In genomic region chr6:71494341-71495020, GRCm38 (mm10) we compare ENCODE assay signal across 8 mouse cellular contexts. TPM values are rescaled to one million over a fixed set of nuclear protein-coding genes. Genes with fewer than 3 reads are reported as not detected.
DNase-seq lines count a peak whose midpoint lies in the region; ATAC-seq and TF ChIP-seq lines count a peak whose summit lies in the region.

No protein-coding gene starts in this region.

- H3K9me3 ChIP-seq in midbrain, postnatal 0 days (ENCODE audit: low read length) = no peaks in the 10 kb centered on the region
- no peaks in the 10 kb centered on the region for H3K9me3 ChIP-seq in stomach, embryonic 14.5 days (ENCODE audit: control insufficient read depth, low read depth, low read length)

- H3K79me3 ChIP-seq in C2C12 (ENCODE audit: low read depth) = peaks cover 3% of the 10 kb centered on the region

- H3K4me3 ChIP-seq in C2C12 (ENCODE audit: insufficient read depth, poor library complexity, severe bottlenecking) = peak overlapping the region; percentile 48
- peak overlapping the region; percentile 65 for H3K4me3 ChIP-seq in kidney, adult 2 months (ENCODE audit: insufficient read depth, low read depth, low read length)
- H3K4me3 ChIP-seq in midbrain, postnatal 0 days (ENCODE audit: low read depth, low read length) = peak overlapping the region; percentile 95
- peak overlapping the region; percentile 94 for H3K4me3 ChIP-seq in stomach, embryonic 14.5 days (ENCODE audit: low read depth, low read length)

- peaks cover 21% of the 10 kb centered on the region for H3K79me2 ChIP-seq in C2C12 (ENCODE audit: control insufficient read depth, insufficient read depth)

- peak overlapping the region; percentile 73 for H3K4me2 ChIP-seq in midbrain, postnatal 0 days (ENCODE audit: low read depth, low read length, poor library complexity, severe bottlenecking)
- H3K4me2 ChIP-seq in stomach, embryonic 14.5 days (replicated peaks; ENCODE audit: low read depth, low read length) = peak overlapping the region; percentile 81

- peak; percentile 81 for DNase-seq in adrenal gland, adult 2 months
- peak; percentile 66 for DNase-seq in embryo, embryonic 10.5 days (ENCODE audit: low spot score)
- peak; percentile 55 for DNase-seq in kidney, adult 2 months
- DNase-seq in liver = peak; percentile 60
- DNase-seq in midbrain, postnatal 0 days (ENCODE audit: low spot score) = peak; percentile 24

- H3K4me1 ChIP-seq in kidney, adult 2 months (ENCODE audit: control insufficient read depth, insufficient read depth, low read length) = peaks cover 5% of the 10 kb centered on the region; the same call in 1 of the 2 replicates
- peaks cover 6% of the 10 kb centered on the region; the same call in 1 of the 2 replicates for H3K4me1 ChIP-seq in midbrain, postnatal 0 days (ENCODE audit: insufficient read depth, low read length)
- H3K4me1 ChIP-seq in stomach, embryonic 14.5 days (ENCODE audit: control insufficient read depth, insufficient read depth, low read length) = peaks cover 11% of the 10 kb centered on the region

- ATAC-seq in granulocyte monocyte progenitor cell, adult 5-6 weeks (replicated peaks; ENCODE audit: poor library complexity, severe bottlenecking) = peak; percentile 36
- peak; percentile 38 for ATAC-seq in midbrain, postnatal 0 days (ENCODE audit: low FRiP score)
- no peak; the same call in 1 of the 2 replicates for ATAC-seq in stomach, embryonic 14.5 days (ENCODE audit: insufficient number of reproducible peaks, insufficient read depth, low FRiP score, low read depth)

- TF ChIP-seq POLR2A in kidney, adult 2 months (IDR thresholded peaks at IDR 0.05; ENCODE audit: low read depth, low read length) = no peak

- no peak for TF ChIP-seq CTCF in C2C12 (IDR thresholded peaks at IDR 0.05; ENCODE audit: control insufficient read depth, insufficient read depth, insufficient read length)
- no peak for TF ChIP-seq CTCF in kidney, adult 2 months (conservative IDR thresholded peaks at IDR 0.05; ENCODE audit: insufficient read depth, insufficient read length, low read depth, low read length)
- peak; percentile 12; the same call in 1 of the 2 replicates for TF ChIP-seq CTCF in midbrain, postnatal 0 days (IDR thresholded peaks at IDR 0.05)

- peak overlapping the region; percentile 98 for H3K9ac ChIP-seq in midbrain, postnatal 0 days (replicated peaks; ENCODE audit: low read length, poor library complexity, severe bottlenecking)
- peak overlapping the region; percentile 97 for H3K9ac ChIP-seq in stomach, embryonic 14.5 days (replicated peaks; ENCODE audit: low read depth, low read length)

- peaks cover 5% of the 10 kb centered on the region for H3K36me3 ChIP-seq in C2C12 (ENCODE audit: control insufficient read depth, insufficient read depth)
- H3K36me3 ChIP-seq in kidney, adult 2 months (ENCODE audit: control insufficient read depth, insufficient read depth, low read length) = peaks cover 4% of the 10 kb centered on the region; the same call in 1 of the 2 replicates
- no peaks in the 10 kb centered on the region for H3K36me3 ChIP-seq in midbrain, postnatal 0 days (ENCODE audit: insufficient read depth, low read length)
- H3K36me3 ChIP-seq in stomach, embryonic 14.5 days (ENCODE audit: control insufficient read depth, insufficient read depth, low read length) = no peaks in the 10 kb centered on the region; the same call in 1 of the 2 replicates

- peak overlapping the region; percentile 93 for H3ac ChIP-seq in C2C12 (ENCODE audit: control insufficient read depth, insufficient read length, low read depth)

- no peaks in the 10 kb centered on the region for H3K27me3 ChIP-seq in C2C12 (ENCODE audit: control insufficient read depth, insufficient read depth, insufficient read length)
- no peaks in the 10 kb centered on the region for H3K27me3 ChIP-seq in kidney, adult 2 months (replicated peaks; ENCODE audit: control insufficient read depth, insufficient read depth, low read length)
- H3K27me3 ChIP-seq in midbrain, postnatal 0 days (ENCODE audit: insufficient read depth, low read length) = no peaks in the 10 kb centered on the region
- H3K27me3 ChIP-seq in stomach, embryonic 14.5 days (ENCODE audit: control insufficient read depth, insufficient read depth, low read length) = no peaks in the 10 kb centered on the region

- H3K27ac ChIP-seq in kidney, adult 2 months (ENCODE audit: insufficient read depth, low read depth, low read length) = peak overlapping the region; percentile 89
- peak overlapping the region; percentile 98 for H3K27ac ChIP-seq in midbrain, postnatal 0 days (ENCODE audit: low read depth, low read length)
- H3K27ac ChIP-seq in stomach, embryonic 14.5 days (ENCODE audit: low read length) = peak overlapping the region; percentile 98

- WGBS in kidney, adult 2 months = under 1% methylated on average over 46 of the region's 46 CpGs
- under 1% methylated on average over 37 of the region's 46 CpGs for WGBS in midbrain, postnatal 0 days
- under 1% methylated on average over 46 of the region's 46 CpGs for WGBS in stomach, embryonic 14.5 days

TF ChIP-seq in C2C12, 6 proteins besides CTCF, POLR2A, EP300 and RAD21:
- TF ChIP-seq CEBPB (IDR thresholded peaks at IDR 0.05; ENCODE audit: low read depth) (no peak), MYOG (IDR thresholded peaks at IDR 0.05; ENCODE audit: control insufficient read depth, extremely low read depth, insufficient read length) (no peak), USF1 (IDR thresholded peaks at IDR 0.05; ENCODE audit: low read depth) (no peak), MYOD1 (IDR thresholded peaks at IDR 0.05; ENCODE audit: control insufficient read depth, insufficient read length, low read depth) (no peak), FOSL1 (IDR thresholded peaks at IDR 0.05; ENCODE audit: insufficient read depth, low read length, poor library complexity, severe bottlenecking) (no peak), MAX (IDR thresholded peaks at IDR 0.05) (no peak)

RNA-seq across cellular contexts. Expression of gene Rnf103, which starts 0.8 kb away (rescaled TPM):
- polyA plus RNA-seq in C2C12 (2012; fragmentation: generic; extraction: Trizol) = 4.5 TPM
- total RNA-seq in adrenal gland, adult 2 months (2021) = 10 to 100 TPM; 28.5 to 40.3 TPM
- 37.8 and 49.3 TPM in 2 replicates for polyA plus RNA-seq in adrenal gland, adult 2 months (2012; rRNA removed)
- 7.1 and 8.6 TPM in 2 replicates for total RNA-seq in granulocyte monocyte progenitor cell, adult 5-6 weeks (2014; fragmentation: Nextera tagmentation)
- total RNA-seq in granulocyte monocyte progenitor cell, adult 5-6 weeks (2017) = 7.3 and 10.6 TPM in 2 replicates
- 12.6 and 15.1 TPM in 2 replicates for polyA plus RNA-seq in kidney, adult 2 months (2012; rRNA removed)
- 33.9 and 39.6 TPM in 2 replicates for total RNA-seq in midbrain, postnatal 0 days (2014; rRNA removed)
- 21.5 and 23.2 TPM in 2 replicates for polyA plus RNA-seq in midbrain, postnatal 0 days (2015; fragmentation: Nextera tagmentation; extraction: Ambion mirVana)
- polyA plus RNA-seq in stomach, embryonic 14.5 days (2014; fragmentation: Nextera tagmentation; extraction: Ambion mirVana) = 21.7 and 27.3 TPM in 2 replicates

RNA-seq across cellular contexts. Expression of gene Chmp3, which starts 49.1 kb away (rescaled TPM):
- 51.7 TPM for polyA plus RNA-seq in C2C12 (2012; fragmentation: generic; extraction: Trizol)
- total RNA-seq in adrenal gland, adult 2 months (2021) = 100 to 1,000 TPM; 141 to 143 TPM
- 16.6 and 21.7 TPM in 2 replicates for polyA plus RNA-seq in adrenal gland, adult 2 months (2012; rRNA removed)
- 28.6 and 36.1 TPM in 2 replicates for total RNA-seq in granulocyte monocyte progenitor cell, adult 5-6 weeks (2014; fragmentation: Nextera tagmentation)
- 82.2 and 114 TPM in 2 replicates for total RNA-seq in granulocyte monocyte progenitor cell, adult 5-6 weeks (2017)
- 44.2 and 51.5 TPM in 2 replicates for polyA plus RNA-seq in kidney, adult 2 months (2012; rRNA removed)
- 56.0 and 59.9 TPM in 2 replicates for total RNA-seq in midbrain, postnatal 0 days (2014; rRNA removed)
- 52.4 and 56.1 TPM in 2 replicates for polyA plus RNA-seq in midbrain, postnatal 0 days (2015; fragmentation: Nextera tagmentation; extraction: Ambion mirVana)
- polyA plus RNA-seq in stomach, embryonic 14.5 days (2014; fragmentation: Nextera tagmentation; extraction: Ambion mirVana) = 57.5 and 81.6 TPM in 2 replicates

RNA-seq across cellular contexts. Expression of gene Rmnd5a, which starts 54.0 kb away (rescaled TPM):
- polyA plus RNA-seq in C2C12 (2012; fragmentation: generic; extraction: Trizol) = 4.0 TPM
- total RNA-seq in adrenal gland, adult 2 months (2021) = 10 to 100 TPM; 68.1 to 80.1 TPM
- 18.3 and 20.9 TPM in 2 replicates for polyA plus RNA-seq in adrenal gland, adult 2 months (2012; rRNA removed)
- total RNA-seq in granulocyte monocyte progenitor cell, adult 5-6 weeks (2014; fragmentation: Nextera tagmentation) = 29.0 and 39.8 TPM in 2 replicates
- total RNA-seq in granulocyte monocyte progenitor cell, adult 5-6 weeks (2017) = 54.4 TPM in 2 replicates
- polyA plus RNA-seq in kidney, adult 2 months (2012; rRNA removed) = 33.6 and 40.3 TPM in 2 replicates
- 41.8 and 54.7 TPM in 2 replicates for total RNA-seq in midbrain, postnatal 0 days (2014; rRNA removed)
- polyA plus RNA-seq in midbrain, postnatal 0 days (2015; fragmentation: Nextera tagmentation; extraction: Ambion mirVana) = 6.5 and 7.8 TPM in 2 replicates
- polyA plus RNA-seq in stomach, embryonic 14.5 days (2014; fragmentation: Nextera tagmentation; extraction: Ambion mirVana) = 8.3 and 10.4 TPM in 2 replicates

Comparison
In these comparisons a context has a peak if more than half of its experiments do, and no peak if none do; other contexts are left out.
1. DNase-seq: peak in every context shown above with its lines; median percentile 81 in adrenal gland, adult 2 months; 66 in embryo, embryonic 10.5 days; 60 in liver; 55 in kidney, adult 2 months; 24 in midbrain, postnatal 0 days.